Mouse (Mus musculus) right cerebral cortex, postnatal 36 days (tissue): ENCODE measurements around the gene Scyl1.

Experiments
- DNase-seq, 2 experiments: peaks; one replicate each; pipeline ENCODE4 v3.0.0; 2022; ENCODE audit warnings: low spot score in 2 of 2, mixed read lengths in 1 of 2

Scyl1 gene

GRCm38 (mm10) chr19:5742241-5742641 is 29.0 kb downstream of the Scyl1 start:
- DNase-seq = no peak

GRCm38 (mm10) chr19:5741641-5742240 is 29.5 kb downstream of the Scyl1 start:
- DNase-seq = peak in 1 of 2 experiments; percentile 53

GRCm38 (mm10) chr19:5740320-5741317 is 30.6 kb downstream of the Scyl1 start, which contains the start of gene Ltbp3:
TSS of gene Ltbp3 (plus strand) at chr19:5740904.
- DNase-seq = no peak

GRCm38 (mm10) chr19:5739446-5739845 is 31.8 kb downstream of the Scyl1 start:
- DNase-seq = no peak

- DNase-seq = no peak
Observed at GRCm38 (mm10) chr19:5734325-5734724, 36.9 kb downstream of the Scyl1 start.

- DNase-seq = peak; percentile 90 to 92
Observed at GRCm38 (mm10) chr19:5731264-5731978, 39.8 kb downstream of the Scyl1 start.

- no peak for DNase-seq
Observed at GRCm38 (mm10) chr19:5730314-5731186, 40.7 kb downstream of the Scyl1 start.

- peak; percentile 68 to 76 for DNase-seq
Observed at GRCm38 (mm10) chr19:5729444-5729815, 41.8 kb downstream of the Scyl1 start, which contains the start of gene Fam89b. TSS of gene Fam89b (minus strand) at chr19:5729653.

- peak; percentile 35 to 40 for DNase-seq
Observed at GRCm38 (mm10) chr19:5728631-5729443, 42.4 kb downstream of the Scyl1 start.

- peak; percentile 61 to 62 for DNase-seq
Observed at GRCm38 (mm10) chr19:5727701-5728100, 43.5 kb downstream of the Scyl1 start.

GRCm38 (mm10) chr19:5726961-5727578 is 44.1 kb downstream of the Scyl1 start:
- no peak for DNase-seq

- no peak for DNase-seq
Observed at GRCm38 (mm10) chr19:5725767-5726515, 45.3 kb downstream of the Scyl1 start, which contains the start of gene Ehbp1l1. TSS of gene Ehbp1l1 (minus strand) at chr19:5726317.

GRCm38 (mm10) chr19:5725029-5725707 is 46.1 kb downstream of the Scyl1 start:
- no peak for DNase-seq

GRCm38 (mm10) chr19:5724549-5724941 is 46.7 kb downstream of the Scyl1 start:
- DNase-seq = no peak

GRCm38 (mm10) chr19:5723934-5724548 is 47.2 kb downstream of the Scyl1 start:
- no peak for DNase-seq

GRCm38 (mm10) chr19:5722848-5723425 is 48.3 kb downstream of the Scyl1 start:
- no peak for DNase-seq

GRCm38 (mm10) chr19:5721233-5721632 is 50.0 kb downstream of the Scyl1 start:
- no peak for DNase-seq
